Mouse (Mus musculus) midbrain, embryonic 16.5 days (tissue): ENCODE data around the gene Adss. TPM values are rescaled to one million over a fixed set of nuclear protein-coding genes. Genes with fewer than 3 reads are reported as not detected.

Source experiments
- ATAC-seq: fragments of 200-750 bp; cut with Nextera tagmentation; 2 replicates; pipeline ENCODE4 v1.8.0; 2017; ENCODE audit warnings: moderate TSS enrichment
- H3K27ac ChIP-seq: fragments of 300-500 bp; sonication (generic); 2 replicates; pipeline ENCODE4 v1.5.1; 2014; ENCODE audit warnings: mild to moderate bottlenecking, low read length, mixed read lengths
- H3K27me3 ChIP-seq: fragments of 300-500 bp; sonication (generic); 2 replicates; pipeline ENCODE4 v1.6.1; 2014; ENCODE audit warnings: low read depth, low read length, mixed read lengths; ENCODE audit not compliant: control insufficient read depth, insufficient read depth
- H3K36me3 ChIP-seq: fragments of 300-500 bp; sonication (generic); 2 replicates; pipeline ENCODE4 v1.6.1; 2014; ENCODE audit warnings: mild to moderate bottlenecking, low read length, moderate library complexity, mixed read lengths; ENCODE audit not compliant: control insufficient read depth, insufficient read depth
- H3K4me1 ChIP-seq: fragments of 300-500 bp; sonication (generic); 2 replicates; pipeline ENCODE4 v1.6.1; 2014; ENCODE audit warnings: mild to moderate bottlenecking, low read length, mixed read lengths; ENCODE audit not compliant: control insufficient read depth, insufficient read depth
- H3K4me2 ChIP-seq: fragments of 300-500 bp; sonication (generic); 2 replicates; pipeline ENCODE4 v1.6.1; 2014; ENCODE audit warnings: mild to moderate bottlenecking, low read length, mixed read lengths
- H3K4me3 ChIP-seq: fragments of 300-500 bp; sonication (generic); 2 replicates; pipeline ENCODE4 v1.5.1; 2014; ENCODE audit warnings: low read depth, mild to moderate bottlenecking, low read length, moderate library complexity, mixed read lengths
- H3K9ac ChIP-seq: fragments of 300-500 bp; sonication (generic); 2 replicates; pipeline ENCODE4 v1.6.1; 2014; ENCODE audit warnings: low read depth, low read length, mixed read lengths
- H3K9me3 ChIP-seq: fragments of 300-500 bp; sonication (generic); replicated peaks from 2 replicates; pipeline ENCODE4 v1.6.1; 2014; ENCODE audit warnings: mild to moderate bottlenecking, low read length, mixed read lengths; ENCODE audit not compliant: control insufficient read depth, poor library complexity, severe bottlenecking
- WGBS: fragments of 180-500 bp; shearing (Covaris S2); extraction: QIAGEN DNeasy Blood & Tissue Kit; methylation state at CpG from one replicate; pipeline ENCODE4 v1.1.7; 2014; 5-methylcytosine and 5-hydroxymethylcytosine counted together
- polyA plus RNA-seq: library from polyadenylated mRNA; unstranded; fragments of >200 nt; fragmentation: Nextera tagmentation; extraction: Ambion mirVana; gene quantifications from 2 replicates; pipeline ENCODE4 v1.2.1, GENCODE M21; 2015

Gene Adss
- polyA plus RNA-seq, 1 experiment from 2014 or later: 54.8 TPM

DNA sequence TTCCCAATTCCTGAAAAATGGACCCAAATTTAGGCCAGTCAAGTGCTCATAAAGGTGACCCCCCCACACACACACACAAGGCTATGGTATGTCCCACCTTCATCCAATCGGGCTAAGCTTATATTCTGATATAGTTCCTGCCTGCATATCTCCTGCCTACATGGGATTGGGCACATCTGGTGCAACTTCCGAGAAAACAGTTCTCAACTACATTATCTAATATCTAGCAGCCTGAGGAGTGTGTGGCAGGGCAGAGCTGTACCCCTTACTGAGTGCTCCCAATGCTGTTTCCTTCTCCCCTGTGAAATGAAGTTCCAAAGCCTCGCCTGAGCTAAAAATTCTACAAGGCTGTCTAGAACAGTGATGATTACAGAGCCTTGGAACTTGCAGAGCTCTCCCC is 79.9 kb downstream of the Adss start:
- WGBS: 86% methylated on average over 3 of the region's 3 CpGs
- H3K9me3 ChIP-seq: no peaks in the 10 kb centered on the region

DNA sequence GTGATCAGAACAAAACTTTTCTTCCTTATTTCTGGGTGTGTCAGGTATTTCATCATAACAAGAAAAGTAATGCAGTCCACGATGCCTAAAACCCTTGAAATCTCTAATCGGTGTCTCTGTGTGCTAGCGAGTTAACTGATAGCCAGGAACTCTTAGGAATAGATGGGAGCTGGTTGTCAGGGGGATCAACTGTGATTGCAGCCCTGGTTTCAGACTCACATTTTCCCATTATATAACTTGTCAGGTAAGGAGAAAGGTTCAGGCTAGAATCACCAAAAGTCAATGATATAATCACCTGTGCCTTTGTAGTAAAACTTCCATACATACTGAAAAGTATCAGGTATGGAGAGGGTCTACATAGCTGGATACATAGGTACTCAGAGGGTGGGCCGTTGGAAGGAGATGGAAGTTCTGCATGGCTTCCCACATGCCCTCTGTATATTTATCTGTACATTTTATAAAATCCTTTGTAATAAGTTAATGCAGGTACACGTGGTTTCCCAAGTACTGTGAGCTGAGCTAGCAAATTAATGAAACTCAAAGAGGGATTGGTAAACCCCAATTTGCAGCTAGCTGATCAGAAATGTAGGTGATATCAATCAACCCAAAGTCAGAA is 81.8 kb downstream of the Adss start:
- Histone ChIP-seq H3K4me3 (no peak overlapping the region), H3K9ac (no peak overlapping the region), H3K36me3 (no peaks in the 10 kb centered on the region), H3K9me3 (peaks cover 5% of the 10 kb centered on the region), H3K27ac (no peak overlapping the region), H3K4me1 (no peaks in the 10 kb centered on the region), H3K4me2 (no peak overlapping the region), H3K27me3 (no peaks in the 10 kb centered on the region)
- 84% methylated on average over 5 of the region's 5 CpGs for WGBS
- ATAC-seq: no peak

More for the DNA sequence above, 79.9 kb downstream of the Adss start:
- Histone ChIP-seq H3K4me3 (no peak overlapping the region), H3K36me3 (no peaks in the 10 kb centered on the region), H3K27ac (no peak overlapping the region), H3K27me3 (no peaks in the 10 kb centered on the region), H3K4me1 (no peaks in the 10 kb centered on the region), H3K9ac (no peak overlapping the region), H3K4me2 (no peak overlapping the region)
- no peak for ATAC-seq

DNA sequence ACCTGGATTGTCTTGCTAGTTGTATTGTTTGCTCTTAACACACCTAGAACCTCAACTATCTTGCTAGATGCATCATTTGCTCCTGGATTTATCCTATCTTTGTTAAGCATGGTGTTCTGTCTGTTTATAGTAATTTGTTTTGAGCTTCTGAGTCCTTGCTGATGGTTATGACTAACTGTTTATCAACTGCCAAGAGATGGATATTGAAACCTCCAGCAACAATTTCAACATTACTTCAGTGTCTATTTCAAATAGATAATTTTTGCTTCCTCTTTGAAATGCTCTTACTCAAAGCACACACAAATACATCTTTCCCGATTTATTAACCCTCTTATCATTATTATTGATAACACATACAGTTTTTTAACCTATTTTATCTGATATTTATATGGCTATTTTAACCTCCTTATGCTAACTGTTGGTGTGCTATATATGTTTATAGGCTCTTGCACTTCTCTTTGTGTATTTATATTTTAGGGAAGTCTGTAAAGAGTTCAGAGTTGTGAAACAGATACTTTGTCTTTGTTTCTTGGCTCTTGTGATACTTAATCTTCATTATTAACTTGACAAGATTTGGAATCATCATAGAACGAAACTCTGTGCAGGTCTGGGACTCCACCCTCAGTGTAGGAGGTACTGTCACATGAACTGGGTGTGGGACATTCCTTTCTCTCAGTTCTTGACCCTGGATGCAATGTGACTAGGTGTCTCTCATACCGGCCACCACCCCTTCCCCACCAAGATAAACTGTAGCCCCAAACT is 82.5 kb downstream of the Adss start:
- Histone ChIP-seq H3K4me2 (no peak overlapping the region), H3K36me3 (no peaks in the 10 kb centered on the region), H3K9ac (no peak overlapping the region), H3K9me3 (peaks cover 5% of the 10 kb centered on the region), H3K4me1 (no peaks in the 10 kb centered on the region), H3K4me3 (no peak overlapping the region), H3K27ac (no peak overlapping the region), H3K27me3 (no peaks in the 10 kb centered on the region)
- no peak for ATAC-seq
- 88% methylated on average over 3 of the region's 3 CpGs for WGBS

Other genes starting within 250 kb of the Adss start
- not detected in 2 replicates for gene 1700016C15Rik, start 66.7 kb downstream of the Adss start, polyA plus RNA-seq
- gene Catspere2, start 186.9 kb upstream of the Adss start, polyA plus RNA-seq: 0.37 and 0.45 TPM in 2 replicates